Mouse (Mus musculus) right cerebral cortex, postnatal 36 days (tissue): ENCODE measurements at regions not wholly inside any gene's neighbourhood (a gene's known extent, or its start where the extent isn't known, plus 50 kb on each side); places are given as distances from the start of the nearest gene placed in this dataset.
A peak's percentile ranks its signal among the peaks of the same experiment; 100 is the strongest.

Experiments
- DNase-seq, 2 experiments: peaks; one replicate each; pipeline ENCODE4 v3.0.0; 2022; ENCODE audit warnings: low spot score in 2 of 2, mixed read lengths in 1 of 2

- DNase-seq, result peak; percentile 22 to 73
These were observed 1238.0 kb upstream of the Slc7a12 start for GRCm38 (mm10) chr3:13242532-13242931.

- no peak for DNase-seq
These were observed 1233.0 kb upstream of the Slc7a12 start for GRCm38 (mm10) chr3:13247537-13247936.

GRCm38 (mm10) chr3:13248789-13249188, 1231.7 kb upstream of the Slc7a12 start:
- DNase-seq, result peak in 1 of 2 experiments; percentile 44

GRCm38 (mm10) chr3:13250721-13251120, 1229.8 kb upstream of the Slc7a12 start:
- DNase-seq, result no peak

- DNase-seq, result peak in 1 of 2 experiments; percentile 28
These were observed 1226.4 kb upstream of the Slc7a12 start for GRCm38 (mm10) chr3:13254061-13254460.
